Mouse (Mus musculus) gastrocnemius, adult 8-10 months (tissue): Measurements from ENCODE around the gene BC030867. TPM values are rescaled to one million over a fixed set of nuclear protein-coding genes. Genes with fewer than 3 reads are reported as not detected.

ENCODE experiments used
- microRNA-seq: library from miRNA; unstranded; fragments of <30 nt; microRNA quantifications from one replicate; pipeline ENCODE4 v1.2.0, GENCODE M21; 2022
- total RNA-seq, 4 experiments: library from RNA; stranded (reverse); gene quantifications; 2 replicates each; pipeline ENCODE4 v1.2.4; 2022

The BC030867 gene
- total RNA-seq, 4 experiments from 2014 or later, result not detected

Small RNAs within 50 kb of the gene (microRNA-seq; reads per million reads assigned to microRNA genes)
- not detected for gene Mir8101

Other genes starting within 250 kb of the BC030867 start
- 10 to 100 TPM; 12.9 to 17.9 (median 15.7) TPM for gene Mpp3, start 220.4 kb upstream of the BC030867 start, total RNA-seq
- 10 to 100 TPM; 12.9 to 17.6 (median 15.0) TPM for gene Cd300lg, start 207.4 kb upstream of the BC030867 start, total RNA-seq
- gene Mpp2, start 160.4 kb upstream of the BC030867 start, total RNA-seq, result 1 to 10 TPM in 1 of 4 experiments, under 1 TPM in 3; 0.27 to 1.1 (median 0.57) TPM
- not detected for gene Ppy, start 147.6 kb upstream of the BC030867 start, total RNA-seq
- gene Pyy, start 141.1 kb upstream of the BC030867 start, total RNA-seq, result not detected
- not detected for gene Nags, start 103.4 kb upstream of the BC030867 start, total RNA-seq
- 10 to 100 TPM in 2 of 4 experiments, 1 to 10 TPM in 2; 8.9 to 10.5 (median 9.9) TPM for gene Tmem101, start 92.5 kb upstream of the BC030867 start, total RNA-seq
- 100 to 1,000 TPM; 108 to 127 (median 111) TPM for gene Lsm12, start 63.6 kb upstream of the BC030867 start, total RNA-seq
- gene G6pc3, start 59.3 kb upstream of the BC030867 start, total RNA-seq, result 10 to 100 TPM; 61.5 to 73.2 (median 63.8) TPM
- gene Hdac5, start 18.7 kb upstream of the BC030867 start, total RNA-seq, result 10 to 100 TPM; 77.5 to 86.2 (median 83.2) TPM
- 10 to 100 TPM; 92.5 to 99.3 (median 93.6) TPM for gene Asb16, start 19.9 kb downstream of the BC030867 start, total RNA-seq
- gene Tmub2, start 36.0 kb downstream of the BC030867 start, total RNA-seq, result 10 to 100 TPM; 14.7 to 15.8 (median 15.0) TPM
- gene Atxn7l3, start 47.7 kb downstream of the BC030867 start, total RNA-seq, result 10 to 100 TPM in 3 of 4 experiments, 1 to 10 TPM in 1; 9.3 to 14.5 (median 11.1) TPM
- 10 to 100 TPM; 31.5 to 41.6 (median 38.2) TPM for gene Ubtf, start 70.9 kb downstream of the BC030867 start, total RNA-seq
- 1 to 10 TPM in 1 of 4 experiments, not detected in 3; 1.0 TPM for gene Slc4a1, start 117.3 kb downstream of the BC030867 start, total RNA-seq
- under 1 TPM in 1 of 4 experiments, not detected in 3; 0.21 TPM for gene Rundc3a, start 144.5 kb downstream of the BC030867 start, total RNA-seq
- 10 to 100 TPM; 61.2 to 72.2 (median 66.7) TPM for gene Slc25a39, start 159.1 kb downstream of the BC030867 start, total RNA-seq
- 10 to 100 TPM; 12.2 to 21.8 (median 17.0) TPM for gene Grn, start 181.4 kb downstream of the BC030867 start, total RNA-seq
- gene Fam171a2, start 198.8 kb downstream of the BC030867 start, total RNA-seq, result 1 to 10 TPM in 3 of 4 experiments, under 1 TPM in 1; 0.97 to 1.5 (median 1.2) TPM
- 1 to 10 TPM in 1 of 4 experiments, under 1 TPM in 2, not detected in 1; 0.63 to 2.0 (median 0.72) TPM for gene Itga2b, start 221.2 kb downstream of the BC030867 start, total RNA-seq